Mouse (Mus musculus): ENCODE results near the gene Wnt9a. TPM values are rescaled to one million over a fixed set of nuclear protein-coding genes. Genes with fewer than 3 reads are reported as not detected.
"Not testable (repeated sequence)": the region's sequence is repeated elsewhere in the genome, so short reads cannot be mapped to it uniquely, and the experiment has no call there.

Wnt9a gene
- polyA plus RNA-seq, 1 experiment from 2014 or later: 2.9 TPM

DNA sequence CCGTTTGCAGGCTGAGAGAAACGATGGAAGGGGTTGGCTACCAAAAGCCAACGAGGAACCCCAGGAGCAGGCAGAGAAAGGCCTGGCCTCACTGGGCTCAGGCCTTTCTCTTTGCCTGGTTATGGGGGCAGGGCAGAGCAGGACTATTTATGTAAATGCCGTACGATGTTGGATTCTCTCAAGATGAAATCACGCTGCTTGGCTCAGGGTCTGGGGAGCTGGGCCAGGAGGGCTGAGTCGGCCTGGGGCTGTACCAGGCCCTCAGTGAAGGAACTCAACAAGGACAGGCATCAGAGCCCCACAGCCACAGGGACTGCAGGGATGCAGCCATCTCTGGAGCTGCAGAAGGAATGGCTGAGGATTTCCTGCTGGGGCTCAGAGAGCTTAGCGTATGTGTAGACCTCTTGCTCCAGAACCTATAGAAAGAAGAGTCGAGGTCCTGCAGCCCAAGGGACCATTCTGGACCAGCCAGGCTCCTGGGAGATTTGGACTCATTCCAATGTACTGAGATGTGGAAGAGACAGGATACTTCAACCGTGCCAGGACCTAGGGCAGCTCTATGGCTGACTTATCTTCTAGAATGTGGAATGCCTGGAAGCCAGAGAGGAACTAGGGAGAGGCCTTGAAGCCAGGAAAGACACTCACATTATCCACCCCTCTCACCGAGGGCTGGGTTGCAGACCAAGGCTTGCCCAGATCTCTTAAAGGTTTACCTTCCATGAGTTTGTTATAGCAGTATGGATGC is 39.6 kb downstream of the Wnt9a start:
- no peaks in the 10 kb centered on the region for H3K4me1 ChIP-seq
- H3K27ac ChIP-seq (replicated peaks): no peak overlapping the region
- no peaks in the 10 kb centered on the region for H3K9me3 ChIP-seq
- H3K4me2 ChIP-seq (replicated peaks): no peak overlapping the region
- no peak for ATAC-seq (replicated peaks)
- 75% methylated on average over 11 of the region's 11 CpGs for WGBS
- H3K36me3 ChIP-seq: no peaks in the 10 kb centered on the region
- no peak overlapping the region for H3K9ac ChIP-seq (replicated peaks)
- no peak overlapping the region for H3K4me3 ChIP-seq
- no peaks in the 10 kb centered on the region for H3K27me3 ChIP-seq

- ATAC-seq (replicated peaks): no peak
- Histone ChIP-seq H3K36me3 (no peaks in the 10 kb centered on the region), H3K4me1 (no peaks in the 10 kb centered on the region), H3K9me3 (no peaks in the 10 kb centered on the region), H3K27ac (replicated peaks) (no peak overlapping the region), H3K4me3 (no peak overlapping the region), H3K9ac (replicated peaks) (no peak overlapping the region), H3K4me2 (replicated peaks) (no peak overlapping the region), H3K27me3 (no peaks in the 10 kb centered on the region)
- WGBS: 76% methylated on average over 2 of the region's 2 CpGs
Observed at GRCm38 (mm10) chr11:59350326-59350725, 43.6 kb downstream of the Wnt9a start.

- Histone ChIP-seq H3K36me3 (no peaks in the 10 kb centered on the region), H3K9me3 (no peaks in the 10 kb centered on the region), H3K4me2 (replicated peaks) (no peak overlapping the region), H3K4me3 (no peak overlapping the region), H3K27me3 (no peaks in the 10 kb centered on the region), H3K27ac (replicated peaks) (no peak overlapping the region), H3K4me1 (no peaks in the 10 kb centered on the region), H3K9ac (replicated peaks) (no peak overlapping the region)
- no peak for ATAC-seq (replicated peaks)
- WGBS: 91% methylated on average over 4 of the region's 4 CpGs
Observed at GRCm38 (mm10) chr11:59354793-59355192, 48.1 kb downstream of the Wnt9a start.

- ATAC-seq (replicated peaks): no peak
Observed at GRCm38 (mm10) chr11:59356874-59357289, 50.2 kb downstream of the Wnt9a start.

GRCm38 (mm10) chr11:59361291-59361690 is 54.6 kb downstream of the Wnt9a start:
- peaks cover 10% of the 10 kb centered on the region for H3K4me1 ChIP-seq
- ATAC-seq (replicated peaks): no peak
- H3K27me3 ChIP-seq: no peaks in the 10 kb centered on the region
- no peak overlapping the region for H3K4me3 ChIP-seq
- 90% methylated on average over 9 of the region's 9 CpGs for WGBS
- H3K4me2 ChIP-seq (replicated peaks): no peak overlapping the region
- no peak overlapping the region for H3K27ac ChIP-seq (replicated peaks)
- no peaks in the 10 kb centered on the region for H3K9me3 ChIP-seq
- H3K9ac ChIP-seq (replicated peaks): no peak overlapping the region
- H3K36me3 ChIP-seq: no peaks in the 10 kb centered on the region

More at GRCm38 (mm10) chr11:59356874-59357289, 50.2 kb downstream of the Wnt9a start:
- WGBS: 77% methylated on average over 11 of the region's 11 CpGs
- Histone ChIP-seq H3K9me3 (no peaks in the 10 kb centered on the region), H3K4me3 (no peak overlapping the region), H3K27me3 (no peaks in the 10 kb centered on the region), H3K9ac (replicated peaks) (no peak overlapping the region), H3K36me3 (no peaks in the 10 kb centered on the region), H3K4me2 (replicated peaks) (no peak overlapping the region), H3K27ac (replicated peaks) (no peak overlapping the region), H3K4me1 (no peaks in the 10 kb centered on the region)

GRCm38 (mm10) chr11:59364007-59364406 is 57.3 kb downstream of the Wnt9a start:
- Histone ChIP-seq H3K9ac (replicated peaks) (no peak overlapping the region), H3K4me1 (peaks cover 14% of the 10 kb centered on the region), H3K27me3 (no peaks in the 10 kb centered on the region), H3K36me3 (no peaks in the 10 kb centered on the region), H3K4me3 (no peak overlapping the region), H3K27ac (replicated peaks) (no peak overlapping the region), H3K9me3 (no peaks in the 10 kb centered on the region), H3K4me2 (replicated peaks) (no peak overlapping the region)
- WGBS: 91% methylated on average over 9 of the region's 9 CpGs
- no peak for ATAC-seq (replicated peaks)

DNA sequence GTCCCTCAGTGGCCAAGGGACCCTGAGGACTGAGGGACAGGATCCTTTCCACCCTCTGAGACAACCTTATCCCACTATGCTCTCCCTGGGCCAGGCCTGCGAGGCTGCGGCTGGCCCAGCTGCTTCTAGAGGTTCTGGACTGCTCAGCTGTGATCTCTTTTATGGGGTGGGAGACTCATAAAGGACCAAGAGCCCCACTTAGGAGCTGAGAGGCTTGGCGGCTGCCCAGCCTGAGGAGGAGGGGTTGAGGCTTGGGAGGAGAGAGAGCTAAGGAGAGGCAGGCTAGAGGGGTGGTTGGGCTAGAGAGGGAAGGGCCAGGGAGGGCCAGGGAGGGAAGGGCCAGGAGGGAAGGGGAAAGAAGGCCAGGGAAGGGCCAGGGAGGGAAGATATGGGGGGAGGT is 57.7 kb downstream of the Wnt9a start:
- H3K9me3 ChIP-seq: no peaks in the 10 kb centered on the region
- no peak overlapping the region for H3K4me2 ChIP-seq (replicated peaks)
- no peak overlapping the region for H3K4me3 ChIP-seq
- 50% methylated on average over 3 of the region's 3 CpGs for WGBS
- ATAC-seq (replicated peaks): no peak
- no peak overlapping the region for H3K27ac ChIP-seq (replicated peaks)
- peaks cover 14% of the 10 kb centered on the region for H3K4me1 ChIP-seq
- no peaks in the 10 kb centered on the region for H3K36me3 ChIP-seq
- H3K27me3 ChIP-seq: no peaks in the 10 kb centered on the region
- no peak overlapping the region for H3K9ac ChIP-seq (replicated peaks)

GRCm38 (mm10) chr11:59366031-59366430 is 59.3 kb downstream of the Wnt9a start:
- peak overlapping the region; percentile 31; the same call in 1 of the 2 replicates for H3K27ac ChIP-seq (replicated peaks)

GRCm38 (mm10) chr11:59366633-59367032 is 59.9 kb downstream of the Wnt9a start:
- WGBS: 19% methylated on average over 3 of the region's 3 CpGs
- peak overlapping the region; percentile 31 for H3K27ac ChIP-seq (replicated peaks)

More at GRCm38 (mm10) chr11:59366031-59366430, 59.3 kb downstream of the Wnt9a start:
- Histone ChIP-seq H3K27me3 (no peaks in the 10 kb centered on the region), H3K4me3 (no peak overlapping the region), H3K36me3 (no peaks in the 10 kb centered on the region), H3K9me3 (no peaks in the 10 kb centered on the region), H3K4me1 (peaks cover 14% of the 10 kb centered on the region), H3K9ac (replicated peaks) (no peak overlapping the region), H3K4me2 (replicated peaks) (no peak overlapping the region)
- no peak for ATAC-seq (replicated peaks)
- WGBS: 37% methylated on average over 3 of the region's 3 CpGs

DNA sequence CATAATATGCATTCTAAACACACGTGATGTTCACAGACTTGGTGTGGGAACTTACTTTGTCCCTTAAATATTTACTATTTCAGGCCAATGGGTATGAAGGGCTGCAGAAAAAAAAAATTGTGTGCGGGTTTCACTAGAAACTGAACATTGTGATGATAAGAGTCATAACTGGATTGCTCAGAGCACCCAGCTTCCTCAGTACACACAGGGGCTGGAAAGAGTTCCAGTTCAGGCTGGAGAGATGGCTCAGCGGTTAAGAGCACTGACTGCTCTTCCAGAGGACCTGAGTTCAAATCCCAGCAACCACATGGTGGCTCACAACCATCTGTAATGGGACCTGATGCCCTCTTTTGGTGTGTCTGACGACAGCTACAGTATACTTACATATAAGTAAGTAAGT is 61.2 kb downstream of the Wnt9a start:
- H3K9me3 ChIP-seq; H3K4me2 ChIP-seq (replicated peaks); H3K4me3 ChIP-seq; H3K27me3 ChIP-seq; H3K27ac ChIP-seq (replicated peaks); H3K36me3 ChIP-seq; H3K9ac ChIP-seq (replicated peaks); ATAC-seq (replicated peaks): not testable (repeated sequence)
- 88% methylated on average over 4 of the region's 4 CpGs for WGBS
- peaks cover 14% of the 10 kb centered on the region for H3K4me1 ChIP-seq

More at GRCm38 (mm10) chr11:59366633-59367032, 59.9 kb downstream of the Wnt9a start:
- no peaks in the 10 kb centered on the region for H3K9me3 ChIP-seq
- no peak for ATAC-seq (replicated peaks)
- H3K4me3 ChIP-seq: no peak overlapping the region
- no peak overlapping the region for H3K4me2 ChIP-seq (replicated peaks)
- H3K36me3 ChIP-seq: no peaks in the 10 kb centered on the region
- peaks cover 14% of the 10 kb centered on the region for H3K4me1 ChIP-seq
- no peak overlapping the region for H3K9ac ChIP-seq (replicated peaks)
- H3K27me3 ChIP-seq: no peaks in the 10 kb centered on the region

GRCm38 (mm10) chr11:59369848-59370247 is 63.1 kb downstream of the Wnt9a start:
- H3K4me2 ChIP-seq (replicated peaks): no peak overlapping the region
- H3K27me3 ChIP-seq: no peaks in the 10 kb centered on the region
- H3K4me1 ChIP-seq: peaks cover 14% of the 10 kb centered on the region
- H3K36me3 ChIP-seq: no peaks in the 10 kb centered on the region
- H3K9me3 ChIP-seq: no peaks in the 10 kb centered on the region
- 81% methylated on average over 11 of the region's 11 CpGs for WGBS
- no peak overlapping the region for H3K4me3 ChIP-seq
- no peak overlapping the region for H3K9ac ChIP-seq (replicated peaks)
- H3K27ac ChIP-seq (replicated peaks): no peak overlapping the region
- no peak for ATAC-seq (replicated peaks)

- Histone ChIP-seq H3K27ac (replicated peaks) (no peak within 1 kb of the TSS), H3K4me1 (no peaks in the 10 kb centered on the region), H3K27me3 (no peaks in the 10 kb centered on the region), H3K4me2 (replicated peaks) (no peak within 1 kb of the TSS), H3K9me3 (no peaks in the 10 kb centered on the region), H3K9ac (replicated peaks) (no peak within 1 kb of the TSS), H3K36me3 (no peaks in the 10 kb centered on the region), H3K4me3 (no peak within 1 kb of the TSS)
- WGBS: 80% methylated on average over 16 of the region's 16 CpGs
- ATAC-seq (replicated peaks): no peak
Observed at GRCm38 (mm10) chr11:59375475-59375874, 68.7 kb downstream of the Wnt9a start, which contains the start of gene Prss38. TSS of gene Prss38 (minus strand) at chr11:59375657.

DNA sequence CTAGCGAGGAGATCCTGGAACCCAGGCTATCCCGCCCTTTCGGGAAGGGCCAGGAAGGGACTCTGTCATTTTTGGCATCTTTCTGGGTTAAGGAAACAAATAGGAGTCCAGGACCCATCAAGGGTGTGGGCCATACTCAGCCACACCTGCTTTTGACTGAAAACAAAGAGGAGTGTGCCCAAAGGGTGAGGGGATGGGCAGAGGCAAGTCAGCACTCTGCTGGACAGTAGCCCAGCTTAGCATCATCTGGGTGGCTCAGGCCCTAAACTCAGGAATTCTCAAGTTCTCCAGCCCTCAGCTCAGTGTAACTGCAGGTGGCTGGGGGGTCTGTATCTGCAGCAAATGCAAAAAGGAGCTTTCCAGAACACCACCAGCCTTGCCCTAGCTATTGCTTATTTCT is 71.3 kb downstream of the Wnt9a start:
- no peaks in the 10 kb centered on the region for H3K36me3 ChIP-seq
- no peaks in the 10 kb centered on the region for H3K27me3 ChIP-seq
- WGBS: 82% methylated on average over 3 of the region's 3 CpGs
- no peaks in the 10 kb centered on the region for H3K4me1 ChIP-seq
- no peak overlapping the region for H3K9ac ChIP-seq (replicated peaks)
- H3K27ac ChIP-seq (replicated peaks): no peak overlapping the region
- H3K4me3 ChIP-seq: no peak overlapping the region
- no peak for ATAC-seq (replicated peaks)
- H3K4me2 ChIP-seq (replicated peaks): no peak overlapping the region
- H3K9me3 ChIP-seq: no peaks in the 10 kb centered on the region
